Mouse (Mus musculus) WW6 (cell line): ENCODE measurements around the gene Ubash3b.

Source experiments
- DNase-seq: peaks from one replicate; pipeline ENCODE4 v3.0.0-alpha.2; 2013; ENCODE audit warnings: low read depth, low spot score

Gene Ubash3b

DNA sequence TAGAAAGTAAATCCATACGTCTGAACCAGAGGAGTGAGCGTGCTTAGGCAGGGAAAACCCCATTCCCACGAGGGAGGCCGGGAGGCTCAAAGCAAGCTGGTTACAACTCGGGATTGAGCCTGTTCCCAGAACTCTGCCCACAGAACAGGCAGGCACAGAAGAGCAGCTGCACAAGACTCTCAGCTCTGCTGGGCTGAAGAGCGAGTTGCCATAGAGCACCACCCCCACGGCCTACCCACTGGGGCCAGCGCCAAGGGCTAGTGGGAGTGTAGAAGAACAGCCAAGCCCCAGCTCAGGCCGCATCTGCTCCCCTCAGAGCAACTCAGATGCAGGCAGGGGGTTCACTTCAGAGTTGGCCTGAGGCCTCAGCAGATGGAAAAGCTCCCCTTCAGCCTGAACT, 107.3 kb downstream of the Ubash3b start:
- no peak for DNase-seq

DNA sequence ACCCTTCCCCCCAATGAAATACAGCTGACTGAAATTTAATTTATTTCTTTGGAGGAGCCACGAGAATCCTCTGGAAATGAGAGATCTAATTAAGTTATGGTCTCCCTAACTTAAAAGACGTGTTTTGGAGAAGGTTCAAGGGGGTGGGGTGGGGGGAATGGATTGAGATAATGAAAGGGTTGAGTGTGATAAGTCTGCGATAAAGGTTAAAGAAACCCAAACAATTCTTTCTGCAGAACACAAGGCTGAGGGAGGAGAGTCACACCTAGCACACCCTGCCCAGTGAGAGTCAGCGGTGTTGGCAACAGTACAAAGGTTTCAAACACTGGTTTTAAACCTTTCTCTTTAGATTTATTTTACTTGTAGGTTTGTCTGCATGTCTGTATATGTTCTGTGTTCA, 108.0 kb downstream of the Ubash3b start:
- no peak for DNase-seq

DNA sequence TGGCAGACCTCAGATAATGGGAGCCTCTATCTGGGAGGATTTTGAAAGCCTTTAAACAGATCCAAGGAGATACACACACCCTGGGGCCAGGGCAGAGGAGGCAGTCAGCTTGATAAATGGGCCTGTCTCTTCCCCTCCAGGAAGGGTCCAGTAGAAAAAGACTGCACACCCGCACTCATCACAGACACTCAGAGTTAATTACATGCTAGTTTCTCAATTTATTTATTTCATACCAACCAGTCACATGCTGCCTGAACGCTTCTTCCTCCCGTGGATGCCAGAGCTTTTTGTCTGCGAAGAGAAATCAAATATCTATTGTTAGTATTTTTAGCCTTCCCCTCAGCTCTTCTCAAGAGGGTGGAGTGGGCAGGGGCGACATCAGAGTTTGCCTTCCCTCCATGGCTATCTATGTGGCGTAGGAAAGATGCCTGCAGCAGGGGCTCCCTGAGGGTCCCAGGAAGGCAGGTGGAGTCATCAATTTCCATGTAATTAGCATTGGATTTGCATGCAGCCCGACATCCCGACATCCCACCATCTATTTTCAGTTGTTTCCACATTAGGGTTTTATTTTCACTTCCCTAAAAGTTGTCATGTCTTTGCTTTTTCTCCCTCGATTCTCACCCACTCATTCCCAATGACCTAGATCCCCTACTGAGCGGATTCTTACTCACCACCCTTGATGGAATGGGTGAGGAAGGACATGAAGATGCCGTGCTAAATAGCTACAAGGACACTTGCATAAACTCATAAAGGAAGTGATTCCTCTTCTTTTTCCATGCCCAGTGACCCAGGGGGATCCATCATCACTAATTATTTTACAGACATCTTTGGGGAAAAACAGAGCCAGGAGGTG, 110.2 kb downstream of the Ubash3b start:
- no peak for DNase-seq

DNA sequence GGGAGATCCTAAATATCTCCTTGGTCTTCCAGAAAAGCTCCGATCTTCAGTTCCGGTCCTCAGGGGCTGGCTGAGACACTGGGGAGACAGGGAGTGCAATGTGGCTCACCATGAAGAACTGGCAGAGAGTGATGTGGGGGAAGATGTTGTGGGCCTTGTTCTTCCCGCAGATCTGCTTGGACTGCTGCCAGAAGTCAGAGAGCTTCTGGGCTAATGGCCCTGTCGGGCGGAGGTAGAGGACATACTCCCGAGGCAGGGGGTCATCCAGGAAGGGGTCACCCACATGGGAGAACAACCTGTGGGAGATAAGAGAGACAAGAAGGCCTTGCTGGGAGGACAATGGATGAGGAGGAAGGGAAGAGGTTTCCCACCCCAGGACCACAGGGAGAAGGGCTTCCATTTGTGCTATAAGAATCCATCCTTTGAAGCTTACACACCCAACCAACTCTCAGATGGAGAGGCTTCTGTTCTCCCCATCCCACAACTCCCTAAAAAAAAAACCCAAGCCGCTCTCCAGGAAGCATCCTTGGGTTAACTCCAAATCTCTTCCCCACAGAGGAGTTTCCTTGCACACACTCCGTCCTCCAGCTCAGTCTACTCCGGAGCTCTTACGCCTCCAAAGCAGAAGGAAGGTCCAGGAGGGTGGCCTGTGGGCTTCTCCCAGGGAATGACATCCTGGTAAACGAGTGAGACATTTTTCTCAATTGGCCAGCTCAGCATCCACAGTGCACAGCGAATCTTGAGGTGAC, 111.0 kb downstream of the Ubash3b start:
- DNase-seq = no peak

DNA sequence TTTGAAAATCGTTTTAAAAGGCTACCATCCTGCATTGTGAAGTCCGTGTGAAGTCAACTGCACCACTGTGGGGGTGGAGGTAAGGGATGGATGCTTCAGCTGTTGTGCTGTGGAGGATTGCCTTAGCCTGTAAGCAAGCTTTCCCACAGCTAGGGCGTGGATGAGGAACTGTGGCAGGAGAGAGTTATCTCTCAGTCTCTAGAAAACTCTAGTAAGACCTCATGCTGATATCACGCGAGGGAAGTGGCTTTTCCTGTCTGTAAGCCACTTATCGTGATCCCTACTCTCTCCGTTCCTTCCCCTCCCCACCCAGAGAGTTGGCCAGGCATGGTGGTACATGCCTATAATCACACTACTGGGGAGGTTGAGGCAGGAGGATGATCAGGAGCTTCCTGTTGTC, 112.2 kb downstream of the Ubash3b start:
- DNase-seq = no peak

DNA sequence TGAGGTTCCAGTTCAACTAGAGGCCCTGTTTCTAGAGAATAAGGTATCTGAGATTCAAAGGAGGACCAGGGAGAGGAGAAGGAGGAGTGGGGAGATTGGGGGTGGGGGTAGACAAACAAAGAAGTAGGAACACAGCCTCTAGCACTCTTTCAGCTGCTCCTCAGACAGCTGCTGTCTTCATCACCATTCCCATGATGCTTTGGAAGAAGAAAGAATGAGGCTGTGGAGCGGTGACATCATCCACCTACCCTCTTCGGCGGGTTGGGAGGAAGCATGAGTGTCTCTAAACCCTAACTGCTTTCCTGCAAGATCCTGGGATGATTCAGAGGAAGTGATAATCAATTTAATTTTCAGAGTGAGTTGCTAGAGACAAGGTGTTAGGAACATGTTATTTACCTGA, 112.7 kb downstream of the Ubash3b start:
- DNase-seq = no peak

DNA sequence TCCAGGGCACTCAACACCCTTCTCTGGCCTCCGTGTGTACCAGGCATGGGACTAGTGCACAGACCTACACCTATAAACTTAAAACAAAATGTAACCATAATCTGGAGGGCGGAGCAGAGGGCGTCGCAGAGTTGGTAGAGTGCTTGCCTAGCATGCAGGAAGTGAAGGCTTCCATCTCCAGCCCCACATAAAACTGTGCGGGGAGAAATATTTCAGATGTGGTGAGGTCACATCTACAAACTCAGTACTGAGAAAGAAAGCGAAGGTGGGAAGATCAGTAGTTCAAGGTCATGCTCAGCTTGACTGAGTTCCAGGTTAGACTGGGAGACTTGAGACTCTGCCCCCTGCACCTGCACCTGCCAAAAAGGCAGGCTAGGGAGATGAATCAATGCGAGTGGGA, 113.3 kb downstream of the Ubash3b start:
- no peak for DNase-seq

DNA sequence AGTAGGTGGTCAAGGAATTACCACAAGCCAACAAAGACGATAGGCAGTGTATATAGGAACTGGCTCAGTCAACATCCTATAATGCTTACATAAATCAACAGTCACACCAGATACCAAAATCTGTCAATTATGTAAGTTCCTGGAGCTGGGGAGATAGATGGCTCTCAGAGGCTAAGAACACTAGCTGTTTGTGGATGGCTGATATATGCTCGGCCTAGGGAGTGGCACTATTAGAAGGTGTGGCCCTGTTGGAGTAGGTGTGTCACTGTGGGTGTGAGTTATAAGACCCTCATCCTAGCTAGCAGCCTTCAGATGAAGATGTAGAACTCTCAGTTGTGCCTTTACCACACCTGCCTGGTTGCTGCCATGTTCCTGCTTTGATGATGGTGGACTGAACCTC, 113.8 kb downstream of the Ubash3b start:
- no peak for DNase-seq

DNA sequence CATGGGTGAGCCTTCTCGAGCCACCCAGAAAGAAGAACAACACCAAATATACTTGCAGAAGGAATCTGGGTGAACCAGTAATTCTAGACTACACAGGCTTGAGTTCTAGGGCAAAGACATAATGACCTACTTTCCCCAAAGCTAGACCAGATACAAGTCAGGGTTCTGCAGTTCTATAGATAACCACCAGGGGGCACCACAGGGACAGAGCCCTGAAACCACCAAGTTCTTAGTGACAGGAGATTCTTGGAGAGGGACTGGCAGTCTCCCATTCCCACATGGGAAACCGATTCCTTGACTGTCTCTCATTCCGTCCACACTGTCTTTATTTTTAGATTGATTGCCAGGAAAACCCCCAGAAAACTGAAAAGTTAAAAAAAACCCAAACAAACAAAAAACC, 116.9 kb downstream of the Ubash3b start:
- no peak for DNase-seq

DNA sequence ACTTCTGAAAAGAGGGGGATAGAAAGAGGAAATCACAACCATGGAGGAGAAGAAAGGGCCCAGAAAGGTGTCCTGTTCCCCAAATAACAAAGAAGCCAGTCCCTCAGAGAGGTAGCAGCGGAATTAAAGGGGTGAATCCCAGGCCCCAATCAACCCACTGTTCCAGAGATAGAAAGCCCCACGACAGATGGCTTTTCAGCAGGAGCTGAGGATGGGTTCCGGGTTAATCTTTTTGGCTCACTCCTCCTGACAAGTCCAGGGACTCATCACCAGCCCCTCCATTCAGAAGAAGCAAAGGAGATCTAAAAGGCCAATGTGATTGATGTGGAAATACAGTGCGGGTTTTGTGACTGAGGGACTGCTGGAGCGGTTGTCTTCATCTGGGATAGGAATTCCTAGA, 117.9 kb downstream of the Ubash3b start:
- DNase-seq = no peak

DNA sequence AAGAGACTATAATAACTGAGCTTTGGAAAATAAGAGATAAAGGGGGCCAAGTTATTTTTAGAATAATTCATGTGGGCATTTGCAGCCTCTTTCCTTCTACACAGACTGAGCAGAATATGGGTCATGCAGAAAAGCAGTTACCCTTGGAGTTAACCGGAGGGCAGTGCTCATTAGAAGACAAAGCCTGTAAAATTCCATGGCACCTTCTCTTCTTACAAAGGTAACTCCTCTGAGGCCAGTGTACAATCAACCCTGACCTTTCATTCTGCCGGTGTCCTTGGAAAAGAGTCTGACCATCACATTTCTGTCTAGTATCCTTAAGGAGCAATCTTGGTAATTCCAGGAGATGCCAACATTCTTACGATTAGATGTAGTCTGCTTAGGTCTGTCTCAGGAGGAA, 120.1 kb downstream of the Ubash3b start:
- DNase-seq = no peak

DNA sequence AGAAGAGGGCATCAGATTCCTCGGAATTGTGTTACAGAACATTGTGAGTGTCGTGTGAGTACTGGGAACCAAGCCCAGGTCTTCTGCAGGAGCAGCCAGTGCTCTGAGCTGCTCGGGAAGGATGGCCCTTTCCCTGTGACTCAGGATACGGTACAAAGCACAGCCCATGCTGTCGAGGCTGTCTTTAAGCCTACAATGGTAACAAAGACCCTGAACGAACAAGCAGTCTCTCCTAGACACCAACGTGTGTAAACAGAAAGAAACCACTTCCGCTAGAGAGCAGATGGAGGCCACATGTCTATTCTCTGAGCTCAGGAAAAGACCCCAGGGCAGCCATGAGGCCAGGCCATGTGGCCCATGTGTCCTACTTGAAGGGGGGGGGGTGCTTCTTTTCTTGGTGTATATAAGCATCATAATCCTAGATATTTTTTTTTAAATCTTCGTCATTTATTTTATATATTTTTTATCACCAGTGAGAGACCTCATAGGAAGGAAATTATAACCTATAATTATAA, 123.3 kb downstream of the Ubash3b start:
- no peak for DNase-seq

DNA sequence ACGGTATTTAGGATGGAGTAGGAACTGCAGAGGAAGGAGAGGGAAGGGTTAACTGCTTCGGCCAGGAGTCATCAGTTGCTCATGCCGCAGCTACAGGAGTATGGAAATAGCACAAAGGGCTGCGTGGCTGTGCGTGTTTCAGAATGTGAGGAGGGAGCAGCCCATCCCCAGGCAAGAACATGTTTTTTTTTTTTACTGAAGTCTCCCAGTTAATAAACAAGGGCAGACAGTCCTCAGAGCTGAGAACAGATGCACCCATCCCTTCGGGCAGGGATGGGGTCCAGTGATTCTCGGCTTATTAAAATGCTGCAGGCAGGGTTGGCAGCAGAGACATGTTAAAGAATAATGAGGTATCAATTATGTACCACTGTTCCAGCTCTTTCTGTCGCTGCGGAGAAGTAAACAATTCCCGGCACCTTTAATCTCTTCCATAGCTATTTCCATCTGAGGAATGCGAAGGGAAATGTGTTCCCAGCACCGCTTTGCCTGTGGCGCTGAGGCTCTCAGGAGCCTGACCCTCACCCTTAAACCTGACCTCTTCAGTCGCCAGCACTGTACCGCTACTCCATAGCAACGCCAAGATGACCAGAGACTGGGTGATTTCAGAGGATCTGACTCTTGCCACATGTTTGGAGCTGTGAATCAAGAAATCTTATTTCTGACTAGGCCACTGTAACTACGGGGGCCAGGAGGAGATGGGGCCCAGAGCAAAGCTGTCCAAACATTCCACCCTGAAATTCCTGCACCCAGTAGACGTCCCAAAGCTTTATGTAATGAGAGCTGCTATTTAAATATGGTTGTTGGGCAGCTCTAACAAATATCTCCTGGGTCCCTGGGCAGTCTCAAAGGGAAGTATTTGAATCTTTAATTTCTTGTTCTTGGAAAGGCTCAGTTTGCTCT, 129.7 kb downstream of the Ubash3b start:
- no peak for DNase-seq

DNA sequence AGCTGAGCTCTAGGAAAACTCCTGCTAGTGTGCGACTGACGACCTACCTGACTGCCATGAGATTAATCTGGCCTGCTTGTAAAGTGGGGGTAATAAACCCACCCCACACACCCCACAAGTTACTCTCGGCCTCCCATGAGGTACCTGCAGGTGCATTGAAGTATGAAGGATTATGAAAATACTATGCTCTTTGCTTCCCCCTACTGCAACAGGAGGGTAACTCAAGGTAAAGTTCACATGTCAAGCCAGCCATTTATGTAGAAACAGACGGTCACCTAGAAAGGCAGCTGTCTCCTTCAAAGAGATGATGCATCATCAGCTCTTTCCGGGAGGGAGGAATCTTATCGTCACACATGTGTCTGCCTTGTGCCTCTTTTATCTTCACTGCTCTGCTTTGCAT, 131.7 kb downstream of the Ubash3b start:
- DNase-seq = no peak

DNA sequence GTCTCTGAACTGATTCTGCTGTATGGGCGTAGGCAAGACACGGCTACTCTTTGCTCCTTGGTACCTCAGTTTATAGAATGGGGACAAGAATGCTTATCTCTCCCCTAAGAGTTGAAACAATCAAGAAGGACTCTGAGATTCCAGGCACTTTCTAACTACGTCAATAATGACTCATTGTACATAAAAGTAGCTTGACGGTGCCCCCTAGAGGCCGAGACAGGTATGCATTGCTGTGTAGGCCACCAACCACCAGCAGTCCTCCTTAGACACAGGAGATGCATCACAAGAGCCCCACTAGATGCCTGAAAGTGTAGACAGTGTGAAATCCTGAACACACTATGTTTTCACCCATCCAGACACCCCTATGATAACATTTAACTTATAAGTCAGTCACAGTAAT, 133.0 kb downstream of the Ubash3b start:
- no peak for DNase-seq

DNA sequence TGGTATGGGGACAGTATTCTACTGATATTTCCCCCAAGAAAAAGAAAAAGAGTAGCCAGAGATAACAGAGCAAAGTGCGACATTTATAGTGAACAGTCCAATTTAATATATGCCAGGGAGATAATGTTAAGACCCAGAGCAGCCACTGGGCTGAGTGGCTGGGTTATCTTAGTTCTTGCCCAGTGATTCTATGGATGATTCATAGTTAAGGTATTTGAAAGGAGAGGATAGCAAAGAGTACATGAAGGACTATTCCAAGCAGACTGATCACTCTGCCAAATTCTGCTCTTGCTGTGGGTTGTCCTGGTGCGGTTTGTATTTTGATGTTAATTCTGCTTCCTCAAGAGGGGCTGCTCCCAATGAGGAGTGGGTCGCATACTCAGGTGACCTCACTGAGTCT, 139.8 kb downstream of the Ubash3b start:
- DNase-seq = no peak

DNA sequence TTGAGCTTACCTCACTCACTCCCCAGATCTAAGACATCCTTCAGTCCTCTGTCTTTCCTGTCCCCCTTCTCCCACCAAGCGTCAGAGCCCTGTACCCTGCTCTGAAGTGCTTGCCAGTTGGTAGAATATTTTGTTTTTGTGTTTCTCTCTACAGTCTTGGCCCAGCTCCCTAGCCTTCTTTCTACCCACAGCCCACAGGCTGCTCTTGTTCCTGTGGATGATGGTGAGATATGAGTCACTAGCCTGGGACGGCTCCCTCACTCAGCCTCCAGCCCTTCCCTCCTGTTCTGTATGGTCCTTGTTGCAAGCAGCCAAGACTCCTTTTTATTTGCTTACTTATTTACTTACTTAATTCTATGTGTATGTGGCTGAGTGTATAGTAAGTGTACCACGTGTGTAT, 141.0 kb downstream of the Ubash3b start:
- no peak for DNase-seq

DNA sequence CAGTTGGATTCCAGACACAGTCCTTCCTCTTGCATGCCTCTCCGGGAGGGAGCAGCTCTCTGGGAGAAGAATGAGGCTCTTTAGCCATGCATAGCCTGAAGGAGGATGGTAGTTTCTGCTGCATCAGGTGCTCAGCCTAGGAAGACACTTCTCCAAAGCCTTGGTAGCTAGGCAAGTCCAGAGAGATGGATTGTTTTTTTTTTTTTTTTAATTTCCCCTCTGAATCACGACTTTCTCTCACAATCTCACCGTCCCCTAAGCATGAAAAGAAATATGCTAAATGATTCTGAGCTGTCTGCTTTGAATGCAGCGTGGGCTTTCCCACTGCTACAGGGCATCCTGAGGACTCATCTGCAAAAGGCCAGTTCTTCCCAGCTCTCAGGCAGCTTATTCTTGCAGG, 147.0 kb downstream of the Ubash3b start:
- DNase-seq = no peak

DNA sequence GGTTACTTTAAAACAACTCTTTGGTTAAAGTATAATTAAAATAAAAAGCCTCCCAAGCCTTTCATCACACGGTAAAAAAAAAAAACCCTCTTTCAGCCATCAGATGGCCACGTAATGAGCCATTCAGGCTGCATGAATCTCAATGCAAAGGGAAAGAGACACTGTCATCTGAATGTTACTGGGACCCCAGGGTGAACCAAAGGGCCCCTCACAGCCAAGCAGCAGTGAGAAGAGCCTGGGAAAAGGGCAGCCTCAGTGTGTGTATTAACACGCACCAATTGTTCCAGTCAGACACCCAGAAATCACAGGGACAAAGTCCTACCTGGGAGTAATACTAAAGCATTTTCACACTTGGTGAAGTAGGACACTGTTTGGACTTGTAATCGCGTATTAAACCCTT, 149.0 kb downstream of the Ubash3b start:
- no peak for DNase-seq

DNA sequence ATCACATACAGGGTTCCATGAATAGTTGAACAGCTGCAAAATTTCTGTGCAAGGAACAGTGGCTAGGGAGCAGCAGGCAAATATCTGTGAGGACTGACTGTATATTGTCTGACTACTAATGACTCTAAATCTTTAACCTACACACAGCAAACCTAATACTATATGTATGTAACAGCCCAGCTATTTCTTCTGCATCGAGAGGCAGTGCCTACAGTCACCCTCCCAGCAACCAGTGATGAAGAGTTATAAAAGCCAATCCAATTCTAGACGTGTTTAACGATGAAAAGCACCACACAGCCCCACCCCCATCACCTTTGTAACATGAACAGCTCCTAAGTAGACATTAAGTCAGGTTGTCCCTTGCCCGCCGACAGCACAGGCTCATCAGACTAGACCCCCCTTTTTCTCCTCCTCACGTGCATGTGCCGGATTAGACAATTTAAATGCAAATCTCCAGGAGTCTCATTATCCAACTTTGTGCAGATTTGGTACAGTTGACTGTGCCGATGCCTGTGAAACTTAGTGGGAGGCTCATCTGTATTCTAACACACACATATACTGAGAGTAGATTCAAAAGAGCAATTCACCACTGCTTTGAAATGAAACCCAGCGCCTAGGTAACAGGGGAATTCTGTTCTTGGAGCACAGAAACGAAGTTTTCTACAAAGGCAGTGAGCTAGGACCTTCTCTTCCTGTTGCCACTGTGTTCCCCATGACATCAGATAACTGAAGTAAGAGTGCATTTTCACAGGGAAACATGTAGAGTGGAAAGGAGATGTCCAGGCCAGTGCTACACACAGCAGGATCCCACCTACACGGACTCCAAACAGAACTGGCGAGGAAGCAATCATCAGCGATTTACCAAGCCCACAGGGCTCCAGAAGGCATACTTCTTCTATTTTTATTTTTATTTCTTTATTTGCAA, 149.7 kb downstream of the Ubash3b start:
- no peak for DNase-seq

DNA sequence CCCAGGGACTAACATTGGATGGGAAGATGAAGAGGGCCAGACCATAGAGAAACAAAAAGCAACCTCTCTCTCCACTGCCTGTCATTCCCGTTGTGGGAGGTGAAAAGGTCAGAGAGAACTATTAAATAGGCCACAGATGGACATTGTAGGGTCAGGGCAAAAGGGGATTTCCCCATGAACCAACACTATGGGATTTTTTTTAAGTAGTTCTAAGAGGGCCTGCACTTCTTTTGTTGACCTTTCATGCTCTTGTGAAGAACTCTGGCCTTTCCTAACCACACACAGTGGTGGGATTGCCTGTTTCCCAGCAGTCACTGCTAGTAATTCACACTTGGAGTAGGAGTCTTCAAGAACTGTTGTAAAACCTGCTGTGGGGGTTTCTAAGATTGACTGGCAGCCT, 153.7 kb downstream of the Ubash3b start:
- DNase-seq = no peak
